Mouse (Mus musculus): ENCODE results near the gene Pak6.
"Not testable (repeated sequence)": the region's sequence is repeated elsewhere in the genome, so short reads cannot be mapped to it uniquely, and the experiment has no call there.

Pak6 gene

DNA sequence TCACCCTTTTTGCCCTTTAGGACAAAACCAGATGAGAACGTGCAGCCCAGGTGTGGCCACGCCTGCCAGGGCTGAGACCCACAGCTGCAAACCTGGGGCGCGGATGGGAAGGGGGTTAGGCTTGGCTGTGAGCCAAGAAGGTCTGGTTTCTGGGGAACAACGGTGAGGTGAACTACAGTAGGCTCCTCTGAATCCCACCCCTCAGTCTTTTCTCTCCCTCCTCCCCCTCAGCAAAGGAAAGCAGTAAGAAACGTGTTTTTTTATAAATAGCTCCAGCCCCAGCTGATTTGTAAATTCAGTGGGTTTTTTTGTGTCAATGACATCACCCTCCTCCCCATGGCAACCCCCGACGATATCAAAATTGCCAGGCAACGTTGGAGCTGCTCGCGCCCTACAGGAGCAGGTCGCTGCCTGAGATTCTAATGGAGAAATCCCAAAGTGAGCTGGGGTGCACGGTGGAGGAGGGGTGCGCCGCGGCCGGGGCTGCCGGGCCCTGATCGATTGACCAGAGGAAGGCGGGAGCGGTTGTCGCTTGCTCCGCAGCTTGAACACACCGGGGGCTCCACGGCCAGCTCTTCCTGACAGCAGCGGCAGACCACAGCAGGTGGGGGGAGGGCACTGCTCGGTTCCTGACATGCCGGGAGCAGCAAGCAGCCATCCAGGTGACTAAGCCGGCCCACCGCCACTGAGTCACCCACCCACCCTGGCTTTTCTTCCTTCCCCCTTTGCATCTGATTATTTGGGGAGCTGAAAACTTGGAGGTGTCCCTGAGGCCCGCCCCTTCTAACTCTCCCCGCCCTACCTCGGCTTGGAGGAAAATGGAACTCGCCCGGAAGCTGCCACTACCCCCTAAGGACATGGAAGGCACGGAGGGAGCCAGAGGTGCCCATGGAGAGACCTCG is at the start of gene Pak6:
Gene Pak6, plus strand, starts transcription at position 402 of the 902 bp plus-strand sequence.
- peak; percentile 79 to 86 for DNase-seq

DNA sequence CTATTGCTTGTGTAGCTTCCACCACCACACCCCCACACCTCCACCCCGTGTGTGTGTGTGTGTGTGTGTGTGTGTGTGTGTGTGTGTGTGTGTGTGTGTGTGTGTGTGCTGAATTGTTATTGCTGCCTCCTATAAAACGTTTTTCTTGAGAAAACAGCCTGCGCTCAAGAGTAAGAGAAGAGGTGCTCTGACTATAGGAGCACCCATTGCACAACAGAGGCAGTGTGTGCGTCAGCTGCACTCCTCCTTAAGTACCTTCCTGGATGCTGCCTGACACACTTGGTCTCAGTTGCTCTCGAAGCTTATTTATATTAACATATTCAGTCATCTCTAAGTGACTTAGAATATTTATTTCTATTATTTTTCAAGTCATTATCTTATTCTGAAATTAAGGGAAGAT is 45.1 kb upstream of the Pak6 start:
- no peak for DNase-seq

DNA sequence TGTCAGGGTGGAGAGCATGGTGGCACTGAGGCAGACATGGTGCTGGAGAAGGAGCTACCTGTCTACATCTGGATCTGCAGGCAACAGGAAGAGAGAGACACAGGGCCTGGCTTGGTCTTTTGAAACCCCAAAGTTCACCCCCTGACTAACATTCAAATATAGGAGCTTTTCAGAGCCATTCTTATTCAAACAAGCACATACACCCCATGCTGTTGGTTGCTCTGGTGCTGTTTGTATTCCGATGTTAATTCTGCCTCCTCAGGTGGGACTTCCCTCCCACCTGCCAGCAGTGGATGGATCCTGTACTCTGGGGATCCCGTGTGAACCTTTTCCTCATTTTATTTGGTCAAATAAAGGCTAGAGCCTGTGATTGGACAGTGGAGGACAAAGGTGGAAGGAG is 43.0 kb upstream of the Pak6 start:
- DNase-seq, result no peak

DNA sequence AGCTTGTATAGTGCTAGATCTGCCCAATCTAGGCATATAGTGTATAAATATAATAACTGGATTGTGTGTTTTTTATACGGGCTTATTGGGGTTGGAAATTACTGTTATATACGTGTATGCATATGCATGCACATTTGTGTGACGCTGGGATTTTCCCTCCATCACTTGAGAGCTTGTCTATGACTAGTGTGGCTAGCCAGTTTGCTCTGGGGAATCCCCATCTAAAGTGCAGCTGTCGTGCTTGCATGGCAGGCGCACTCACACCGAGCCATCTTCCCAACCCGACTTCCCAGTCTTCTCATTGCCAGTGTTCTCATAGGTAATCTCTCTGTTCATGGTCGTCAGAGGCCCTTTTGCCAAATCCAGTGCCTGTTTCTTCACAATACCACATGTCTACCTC is 42.5 kb upstream of the Pak6 start:
- no peak for DNase-seq

DNA sequence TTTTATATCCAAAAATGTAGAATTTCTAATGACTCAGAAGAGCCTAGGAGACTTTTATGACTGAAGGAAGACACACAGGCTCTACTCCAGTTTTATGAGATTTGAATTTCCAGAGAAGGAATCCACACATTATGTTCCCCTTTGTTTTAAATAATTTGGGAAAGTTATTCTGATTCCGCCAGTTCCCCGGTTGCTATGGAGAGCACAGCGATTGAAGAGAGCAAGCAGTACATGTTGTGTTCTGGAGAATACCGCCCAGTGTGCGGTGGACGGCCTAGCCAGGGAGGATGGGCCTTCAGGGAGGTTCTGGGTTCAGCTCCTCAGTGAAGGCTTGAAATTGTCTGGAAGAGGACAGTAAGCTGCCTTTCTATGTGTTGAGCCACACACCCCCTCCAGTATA is 33.8 kb upstream of the Pak6 start:
- DNase-seq, result no peak

DNA sequence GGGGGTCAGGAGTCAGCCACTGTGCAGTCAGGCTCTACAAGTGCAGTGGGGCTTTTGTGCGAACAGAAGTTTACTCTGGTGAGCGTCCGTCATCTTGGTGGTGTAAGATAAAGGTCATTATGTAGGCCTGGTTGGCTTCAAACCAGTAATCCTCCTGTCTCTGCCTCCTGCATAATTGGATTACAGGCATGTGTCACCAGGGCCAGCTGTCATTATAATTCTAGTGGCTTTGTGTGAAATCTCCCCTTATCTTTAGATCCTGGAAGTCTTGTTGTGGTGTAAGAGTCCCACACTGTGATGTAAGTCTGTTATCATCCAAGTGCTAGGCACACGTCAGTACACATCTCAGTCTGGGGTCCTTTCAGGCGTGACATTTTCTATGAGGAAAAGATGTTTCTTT is 29.7 kb upstream of the Pak6 start:
- no peak for DNase-seq

DNA sequence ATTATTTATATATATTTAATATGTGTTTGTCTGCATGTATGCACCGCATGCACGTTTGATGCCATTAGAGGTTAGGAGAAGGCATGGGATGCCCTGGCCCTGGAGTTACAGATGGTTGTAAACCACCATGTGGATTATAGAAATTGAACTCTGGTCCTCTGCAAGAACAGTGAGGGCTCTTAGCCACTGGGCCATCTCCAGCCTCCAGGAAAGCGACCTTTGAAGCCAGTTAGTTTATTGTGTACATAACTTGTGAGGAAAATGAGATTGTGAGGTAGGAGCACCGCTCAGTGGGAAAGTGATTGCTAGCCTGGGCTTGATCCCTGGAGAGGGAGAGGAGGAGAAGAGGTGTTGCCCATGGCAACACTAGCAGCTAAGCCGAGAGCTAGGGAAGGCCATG is 25.8 kb upstream of the Pak6 start:
- DNase-seq, result no peak

DNA sequence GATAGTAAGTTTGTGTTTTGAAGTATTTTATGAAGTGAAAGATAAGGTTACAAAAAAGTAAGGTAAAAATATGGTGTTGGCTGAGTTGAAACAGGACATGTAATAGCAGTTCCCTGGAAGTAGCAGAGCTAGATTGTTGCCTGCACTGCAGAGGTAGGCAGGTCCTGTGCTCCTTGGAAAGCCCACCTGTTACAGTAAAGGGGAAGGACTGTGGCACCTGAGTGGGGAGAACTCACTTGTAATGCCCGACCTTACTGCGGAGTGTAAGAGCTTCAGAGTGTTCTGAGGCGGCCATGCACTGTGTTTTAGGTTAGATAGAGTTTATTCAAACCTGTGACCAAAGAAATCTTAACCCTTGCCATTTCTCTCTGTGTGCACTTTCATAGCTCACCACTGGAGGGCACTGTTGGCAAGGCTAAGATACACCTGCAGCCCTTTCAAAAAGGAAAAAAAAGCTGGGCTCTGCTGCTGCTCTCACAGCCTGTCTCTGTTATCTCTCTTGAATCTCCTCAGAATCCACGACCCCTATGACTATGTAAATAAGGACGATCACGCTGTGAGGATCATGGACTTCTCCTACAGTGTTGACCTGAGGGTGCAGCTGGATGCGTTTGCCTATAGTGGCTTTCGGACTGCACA is 25.1 kb upstream of the Pak6 start:
- DNase-seq, result peak; percentile 31 to 52

DNA sequence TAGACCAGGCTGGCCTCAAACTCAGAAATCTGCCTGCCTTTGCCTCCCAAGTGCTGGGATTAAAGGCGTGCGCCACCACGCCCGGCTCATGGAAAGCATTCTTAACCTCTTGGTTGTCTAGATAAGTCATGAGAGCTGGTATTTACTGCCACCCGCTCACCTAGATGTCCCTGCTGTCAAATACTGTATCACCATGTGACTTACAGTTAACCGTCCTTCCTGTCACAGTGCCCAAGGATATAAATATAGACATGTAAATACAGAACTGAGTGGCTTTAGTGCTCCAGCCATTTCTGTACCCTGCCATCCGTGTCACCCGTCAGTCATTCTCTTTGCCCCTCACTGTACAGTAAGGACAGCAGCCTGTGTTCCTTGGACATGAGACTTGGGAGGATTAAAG is 24.4 kb upstream of the Pak6 start:
- no peak for DNase-seq

DNA sequence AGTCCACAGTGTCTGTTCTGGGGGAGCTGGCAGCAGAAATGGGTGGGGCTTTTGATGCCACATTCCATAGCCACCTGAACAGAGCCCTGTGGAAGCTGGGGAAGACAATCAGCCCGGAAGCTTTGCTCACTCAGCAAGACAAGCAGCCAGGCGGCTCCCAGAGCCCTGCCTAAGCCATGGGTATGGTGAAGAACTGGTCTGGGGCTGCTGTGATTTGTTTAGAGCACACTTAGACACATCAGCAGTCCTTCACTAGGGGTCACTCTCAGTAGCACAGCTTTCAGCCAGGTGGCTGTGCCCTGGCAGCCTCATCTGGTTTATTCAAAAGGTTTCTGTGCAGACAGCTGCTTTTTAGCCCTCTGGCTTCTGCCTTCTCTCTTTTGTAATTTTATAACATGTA is 22.0 kb upstream of the Pak6 start:
- DNase-seq, result no peak

DNA sequence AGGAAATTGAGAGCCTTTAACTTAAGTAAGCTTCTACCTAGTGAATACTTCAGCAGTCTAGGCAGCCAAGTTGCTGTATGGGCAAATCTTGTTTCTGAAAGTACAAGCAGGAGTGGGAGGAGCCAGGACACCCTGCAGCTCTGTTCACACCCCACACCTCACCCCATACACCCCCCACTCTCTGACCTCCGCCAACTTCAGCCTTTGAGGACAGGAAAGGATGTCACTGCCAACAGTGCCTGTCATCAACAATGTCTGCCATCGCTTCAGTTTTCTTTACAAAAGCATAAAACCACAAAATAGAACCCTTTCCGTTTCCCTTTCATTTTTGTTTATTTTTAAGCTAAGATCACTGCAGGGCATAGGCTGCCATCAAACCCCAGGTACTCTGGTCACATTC is 20.7 kb upstream of the Pak6 start:
- DNase-seq, result peak; percentile 38 to 71

DNA sequence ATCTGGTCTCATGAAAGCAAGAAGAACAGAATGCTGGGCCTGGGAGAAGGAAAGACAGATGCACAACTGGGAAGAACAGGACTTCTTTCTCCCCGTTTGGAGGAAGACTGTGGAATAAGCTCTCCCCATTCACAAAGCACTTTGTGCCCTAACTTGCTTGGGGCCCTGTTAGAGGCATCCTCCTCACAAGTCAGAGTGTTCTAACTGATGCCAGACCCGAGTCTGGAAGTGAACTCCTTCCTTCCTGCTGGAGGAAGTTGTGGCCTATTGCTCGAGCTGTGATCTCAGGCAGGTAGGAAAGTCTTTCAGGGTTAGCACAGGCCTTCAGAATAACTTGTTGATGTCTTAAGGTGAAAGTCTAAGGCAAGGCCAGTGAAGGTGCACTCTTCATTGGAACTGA is 20.2 kb upstream of the Pak6 start:
- no peak for DNase-seq

DNA sequence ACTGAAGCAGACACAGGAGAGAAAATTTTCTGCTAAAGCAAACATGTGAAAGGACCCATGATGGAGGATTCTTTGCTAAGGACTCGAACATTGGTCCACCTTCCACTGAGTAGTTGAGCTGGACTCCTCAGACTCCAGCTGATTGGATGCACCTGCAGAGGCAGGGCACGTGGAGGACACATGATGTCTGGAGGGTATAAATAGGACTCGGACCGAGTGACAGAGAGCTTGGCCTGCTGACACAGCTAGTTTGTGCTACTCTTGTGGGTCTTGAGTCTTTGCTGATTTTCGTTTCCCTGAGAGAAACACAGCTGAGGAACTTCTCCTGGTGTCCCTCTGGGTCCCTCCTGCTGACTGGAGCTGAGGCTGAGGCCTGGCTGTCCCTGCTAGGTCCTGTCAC is 16.4 kb upstream of the Pak6 start:
- no peak for DNase-seq

DNA sequence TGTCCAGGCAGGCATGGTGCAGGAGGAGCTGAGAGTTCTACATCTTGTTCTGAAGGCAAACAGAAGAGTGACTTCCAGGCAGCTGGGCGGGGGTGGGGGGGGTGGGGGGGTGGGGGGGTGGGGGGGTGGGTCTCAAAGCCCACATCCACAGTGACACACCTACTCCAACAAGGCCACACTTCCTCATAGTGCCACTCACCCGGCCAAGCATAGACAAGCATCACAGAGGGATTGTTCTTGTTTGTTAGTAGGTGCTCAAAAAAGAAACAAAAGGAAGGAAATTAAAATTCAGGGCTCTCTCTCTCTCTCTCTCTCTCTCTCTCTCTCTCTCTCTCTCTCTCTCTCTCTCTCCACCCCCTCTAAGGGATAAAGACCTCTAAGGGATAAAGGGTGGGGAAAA is 12.4 kb upstream of the Pak6 start:
- not testable (repeated sequence) for DNase-seq

DNA sequence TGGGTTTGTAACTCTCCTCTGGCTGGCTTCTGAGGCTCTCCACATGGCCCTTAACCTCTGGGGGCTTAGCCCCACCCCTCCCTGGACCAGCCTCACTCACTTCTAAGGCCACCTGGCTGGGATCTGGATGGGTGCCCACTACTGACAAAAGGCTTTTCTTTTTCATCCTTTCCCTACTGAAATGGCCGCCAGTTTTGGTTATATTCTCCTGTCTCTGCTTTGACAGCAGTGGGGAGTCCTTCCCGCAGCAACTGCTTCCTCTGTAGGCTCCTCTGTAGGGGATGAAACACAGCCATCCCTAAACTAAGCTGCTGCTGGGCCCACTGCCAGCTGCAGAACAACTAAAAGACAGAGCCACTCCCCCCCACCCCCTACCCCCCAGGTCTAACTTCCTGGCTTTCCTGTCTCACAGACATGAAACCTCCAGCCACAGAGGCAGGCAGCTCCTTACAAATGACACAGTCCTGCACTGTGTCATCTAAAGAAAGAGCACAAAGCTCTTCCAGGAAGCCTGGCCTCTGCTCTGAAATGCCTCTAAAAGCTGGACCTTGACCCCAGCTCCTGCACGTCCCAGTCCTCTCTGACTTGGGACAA is 6.3 kb upstream of the Pak6 start:
- no peak for DNase-seq

DNA sequence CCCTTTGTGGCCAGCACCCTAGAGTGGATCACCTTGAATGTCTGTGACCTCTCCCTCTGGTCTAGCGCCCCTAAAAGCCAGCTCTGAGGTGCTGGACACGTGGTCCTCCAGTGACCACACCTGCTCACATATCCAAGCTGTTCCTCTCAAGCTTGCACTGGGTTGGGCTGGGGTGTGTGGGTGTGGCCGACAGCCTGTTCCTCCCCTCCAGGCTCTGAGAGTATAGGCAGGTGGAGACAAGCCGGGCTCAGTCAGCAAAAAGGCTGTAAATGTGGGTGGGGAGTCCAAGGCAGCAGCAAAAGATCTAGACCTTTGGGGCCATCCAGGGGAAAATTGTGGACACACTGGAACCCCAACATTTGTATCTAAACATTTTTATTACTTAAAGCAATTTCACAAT is 4.6 kb upstream of the Pak6 start:
- DNase-seq, result no peak

DNA sequence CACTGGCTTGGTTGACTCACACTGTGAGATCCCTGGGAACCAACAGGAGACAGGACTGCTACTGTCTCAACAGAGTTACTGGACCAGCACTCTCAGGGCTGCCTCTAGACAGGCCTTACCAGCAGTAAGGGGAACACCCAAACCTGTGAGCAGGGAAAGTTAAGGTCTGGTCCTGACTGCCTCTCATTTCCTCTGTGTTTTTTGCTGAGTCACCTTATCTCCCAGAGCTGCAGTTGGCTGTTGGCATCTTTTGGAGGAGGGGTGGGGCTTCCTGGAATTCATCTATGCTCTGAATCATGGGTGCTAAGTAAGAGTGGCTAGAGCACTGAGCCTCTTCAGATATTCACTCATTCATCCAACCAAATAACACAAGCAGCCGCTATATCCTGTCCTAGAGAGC is 4.0 kb upstream of the Pak6 start:
- DNase-seq, result no peak

DNA sequence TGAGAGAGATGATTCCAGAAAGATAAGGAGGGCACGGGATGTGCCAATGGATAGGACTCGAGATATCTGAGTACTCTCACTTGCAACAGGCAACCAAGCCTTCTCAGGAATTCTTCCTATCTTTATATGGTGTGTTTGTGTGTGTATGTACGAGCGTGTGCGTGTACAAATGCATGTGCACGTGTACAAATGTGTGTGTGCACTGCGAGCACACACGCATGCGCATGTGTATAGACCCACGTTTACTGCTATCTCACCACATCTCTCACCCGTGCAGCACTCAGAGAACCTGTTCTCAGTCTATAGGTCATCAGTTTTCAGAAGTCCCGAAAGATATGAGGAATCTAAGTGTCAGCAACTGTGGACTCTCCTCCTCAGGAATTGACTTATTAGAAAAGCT is 3.6 kb upstream of the Pak6 start:
- no peak for DNase-seq

DNA sequence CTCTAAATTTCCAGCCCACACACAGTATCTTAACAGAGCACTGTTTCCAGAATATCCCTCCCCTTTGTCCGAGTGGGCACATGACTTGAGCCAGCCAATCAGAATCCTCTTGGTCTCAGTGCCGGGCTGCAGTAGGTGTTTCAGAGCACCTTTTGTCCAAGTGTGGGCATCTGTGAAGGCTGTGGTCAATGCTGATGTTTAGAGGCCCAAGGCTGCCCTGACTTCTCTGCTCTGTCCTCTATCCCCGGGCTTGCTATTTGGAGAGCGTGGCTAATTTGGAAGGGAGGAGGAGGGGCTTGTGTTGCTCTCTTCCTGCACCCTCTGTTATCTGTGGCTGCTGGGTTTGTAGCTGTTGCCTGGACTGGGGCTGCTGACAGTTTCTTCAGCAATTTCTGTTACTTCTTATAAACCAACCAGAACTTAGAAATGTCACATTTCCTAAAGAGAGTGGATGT is 3.1 kb upstream of the Pak6 start:
- DNase-seq, result no peak

DNA sequence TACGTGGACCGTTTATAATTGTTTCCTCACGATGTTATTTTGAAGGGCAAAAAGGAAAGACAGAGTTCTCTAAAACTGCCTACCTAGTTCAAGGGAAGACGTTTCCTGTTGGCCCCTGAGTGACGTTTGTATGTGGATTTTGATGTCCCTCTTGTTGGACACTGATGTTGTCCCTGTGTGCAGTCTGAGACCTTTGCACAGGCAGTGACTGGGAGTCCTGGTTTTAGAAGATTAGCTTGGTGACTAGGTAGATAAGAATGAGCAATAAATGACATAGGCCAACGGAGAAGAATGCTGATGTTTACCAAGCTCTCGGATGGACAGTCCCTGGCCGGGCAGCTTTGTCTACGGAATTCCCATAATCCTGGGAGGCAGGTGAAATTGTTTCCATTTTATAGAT is 1.2 kb upstream of the Pak6 start:
- DNase-seq, result no peak

DNA sequence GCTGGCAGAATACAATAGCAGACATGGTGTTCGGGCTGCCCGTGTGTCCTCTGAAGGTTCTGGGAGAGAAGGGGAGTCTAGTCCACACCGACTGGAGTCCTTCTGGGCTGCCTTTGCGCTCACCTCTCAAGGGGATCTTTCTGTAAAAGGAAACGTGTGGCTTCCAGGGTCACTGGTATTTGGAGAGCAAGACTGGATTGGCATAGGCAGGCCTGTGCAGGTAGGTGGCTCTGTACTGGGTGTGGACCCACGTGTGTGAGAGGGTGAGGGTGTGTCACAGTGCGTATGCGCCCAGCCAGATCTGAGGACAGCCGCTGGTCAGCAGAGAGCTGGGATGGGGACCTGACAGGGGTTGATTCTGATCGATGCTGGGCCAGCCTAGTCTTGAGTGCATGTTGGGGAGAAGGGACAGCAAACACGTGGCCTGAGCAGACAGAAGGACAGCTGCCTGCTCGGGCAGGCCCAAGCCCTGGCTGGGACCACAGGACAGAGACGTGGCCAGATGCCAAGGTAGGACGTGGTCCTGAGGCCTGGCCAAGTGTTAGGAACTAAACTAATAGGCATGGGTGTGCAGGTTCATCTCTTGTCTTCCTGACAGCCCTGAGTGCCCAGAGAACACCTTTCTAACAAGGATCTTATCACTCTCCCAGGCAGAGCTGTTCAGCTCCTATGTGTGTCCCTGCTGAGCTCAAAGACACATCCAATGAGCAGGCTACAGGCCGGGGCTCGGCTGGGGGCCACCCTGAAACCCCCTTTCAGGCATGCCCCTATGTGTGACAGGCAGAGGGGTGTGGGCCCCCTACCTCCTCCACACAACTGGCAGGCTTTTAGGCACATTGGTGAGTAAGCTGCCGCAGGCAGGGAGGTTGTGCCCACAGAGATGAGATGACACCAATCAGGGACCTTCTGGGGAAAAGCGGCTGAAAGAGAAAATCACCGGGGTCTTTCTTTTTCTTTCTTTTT is 982 bp downstream of the Pak6 start:
- no peak for DNase-seq

DNA sequence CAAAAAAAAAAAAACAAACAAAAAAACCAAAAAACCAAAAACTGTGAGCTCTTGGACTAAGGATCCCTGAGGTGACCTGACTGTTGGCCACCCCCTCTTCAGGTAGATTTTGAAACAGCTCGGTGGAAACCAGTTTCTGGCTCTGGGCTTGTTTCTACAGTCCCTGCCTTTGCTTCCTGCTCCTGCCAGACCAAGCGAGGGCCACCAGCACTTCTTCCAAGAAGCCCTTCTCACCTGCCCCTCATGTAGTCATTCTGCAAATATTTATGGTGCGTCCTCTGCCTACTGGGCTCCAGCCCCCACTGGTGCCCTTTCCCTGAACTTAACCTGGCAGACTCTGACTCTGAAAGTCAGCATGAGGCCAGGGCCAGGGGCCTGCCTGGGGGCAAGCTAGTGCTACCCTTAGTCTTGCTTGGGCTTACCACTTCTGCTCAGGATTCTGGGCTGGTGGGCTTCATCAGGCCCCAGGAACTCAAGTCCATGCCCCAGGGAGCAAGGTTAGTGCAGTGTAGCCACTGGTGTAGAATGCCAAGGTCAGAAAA is 1.9 kb downstream of the Pak6 start:
- no peak for DNase-seq

DNA sequence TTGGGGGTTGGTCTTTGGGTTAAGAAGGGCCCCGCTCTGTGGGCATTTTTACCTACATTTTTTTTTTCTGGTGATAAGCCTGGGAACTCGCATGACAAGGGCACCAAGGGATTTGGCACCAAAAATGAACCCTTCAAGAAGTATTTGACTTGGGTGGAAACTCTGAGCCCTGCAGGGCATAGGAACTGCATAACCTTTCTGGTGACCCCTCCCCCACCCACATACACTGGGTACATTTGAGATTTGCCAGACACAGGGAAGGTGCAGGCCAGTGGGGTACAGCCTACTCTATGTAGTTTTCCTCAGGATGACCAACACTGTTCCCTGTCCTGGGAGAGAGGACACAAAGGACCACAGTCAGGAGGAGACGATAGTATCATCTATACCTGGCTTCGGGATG is 2.5 kb downstream of the Pak6 start:
- no peak for DNase-seq
